Mouse (Mus musculus) frontal cortex, postnatal 14 days (tissue): ENCODE results near the gene Olfr1310.
"Not testable (repeated sequence)": the region's sequence is repeated elsewhere in the genome, so short reads cannot be mapped to it uniquely, and the experiment has no call there.

Experiments used
- DNase-seq, 2 experiments: peaks; one replicate each; pipeline ENCODE4 v3.0.0; 2022; ENCODE audit warnings: low spot score in 2 of 2

Gene Olfr1310

DNA sequence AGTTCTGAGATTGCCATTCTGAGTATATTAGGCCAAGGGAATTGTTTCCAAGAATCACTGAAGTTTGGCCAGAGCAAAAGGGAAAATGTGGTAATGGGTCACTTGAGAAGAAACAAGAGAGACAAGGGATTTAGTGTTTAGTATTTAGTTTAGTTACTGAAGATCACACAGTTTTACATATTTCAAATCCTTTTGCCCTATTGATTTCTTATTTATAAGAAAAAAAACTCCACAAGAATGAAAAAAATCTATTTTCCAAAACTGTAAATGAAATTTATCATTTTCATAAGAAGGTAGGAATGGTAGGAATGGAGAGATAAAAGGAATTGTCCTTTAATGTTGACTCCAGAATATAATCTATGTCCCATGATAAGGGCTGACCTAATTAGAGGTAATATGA is at the start of gene Olfr1310:
Gene Olfr1310 (minus strand): TSS at position 101 of the 400 bp plus-strand sequence.
- DNase-seq: no peak

DNA sequence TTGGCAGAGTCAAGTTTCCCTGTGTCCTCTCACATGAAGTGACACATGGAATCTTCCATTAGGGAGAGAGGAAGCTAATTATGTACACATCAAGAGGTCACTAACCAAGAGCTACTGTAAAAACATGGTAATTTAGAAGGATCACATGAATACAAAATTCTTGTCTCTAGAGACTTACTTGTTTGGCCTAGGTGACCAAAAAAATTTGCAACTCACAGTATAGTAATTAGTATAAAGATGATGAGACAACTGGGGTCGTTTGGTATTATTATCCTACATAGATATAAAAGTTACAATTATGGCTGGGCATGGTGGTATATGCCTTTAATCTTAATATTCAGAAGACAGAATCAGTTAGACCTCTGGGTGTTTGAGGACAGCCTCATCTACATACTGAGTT is 37.6 kb upstream of the Olfr1310 start, which contains the start of gene Olfr1312:
Gene Olfr1312 (minus strand): TSS at position 101 of the 400 bp plus-strand sequence.
- no peak for DNase-seq

DNA sequence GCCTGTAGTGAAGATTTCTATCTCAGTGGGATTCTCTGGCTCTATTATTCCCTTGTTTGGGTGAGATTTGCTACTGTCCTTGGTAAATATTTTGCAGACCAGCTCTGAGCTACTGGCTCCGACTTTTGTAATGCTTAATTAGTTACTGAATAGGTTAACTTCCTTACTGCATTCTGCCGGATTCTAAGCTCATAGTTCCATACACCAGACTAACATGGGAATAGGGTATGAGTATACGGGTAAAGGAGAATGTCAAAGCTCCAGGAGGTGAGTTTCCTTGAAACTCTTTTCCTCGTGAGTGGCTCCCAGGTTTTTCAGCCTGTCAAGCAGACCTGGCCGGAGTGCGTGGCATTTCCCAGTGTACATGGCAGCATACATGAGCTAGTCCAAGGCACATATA is 14.5 kb upstream of the Olfr1310 start:
- DNase-seq: not testable (repeated sequence)

DNA sequence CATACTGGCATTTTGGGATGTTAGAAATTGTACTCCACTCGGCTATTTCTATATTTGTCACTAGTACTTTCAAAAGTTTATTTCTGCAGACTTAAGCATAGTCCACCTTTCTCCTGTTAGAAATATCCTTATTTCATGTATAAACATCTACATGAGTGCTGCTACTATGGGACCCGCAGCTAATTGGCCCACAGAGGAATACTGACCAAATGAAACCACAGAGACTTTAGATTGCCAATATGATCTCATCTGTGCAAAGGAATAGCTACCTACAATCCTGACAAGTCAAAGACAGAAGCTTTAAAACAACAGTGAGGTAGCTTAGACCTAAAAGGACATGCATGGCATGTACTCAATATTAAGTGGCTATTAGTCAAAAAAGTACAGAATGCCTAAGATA is 11.8 kb upstream of the Olfr1310 start, which contains the start of gene Olfr1311:
Gene Olfr1311 (minus strand): TSS at position 101 of the 400 bp plus-strand sequence.
- DNase-seq: no peak

DNA sequence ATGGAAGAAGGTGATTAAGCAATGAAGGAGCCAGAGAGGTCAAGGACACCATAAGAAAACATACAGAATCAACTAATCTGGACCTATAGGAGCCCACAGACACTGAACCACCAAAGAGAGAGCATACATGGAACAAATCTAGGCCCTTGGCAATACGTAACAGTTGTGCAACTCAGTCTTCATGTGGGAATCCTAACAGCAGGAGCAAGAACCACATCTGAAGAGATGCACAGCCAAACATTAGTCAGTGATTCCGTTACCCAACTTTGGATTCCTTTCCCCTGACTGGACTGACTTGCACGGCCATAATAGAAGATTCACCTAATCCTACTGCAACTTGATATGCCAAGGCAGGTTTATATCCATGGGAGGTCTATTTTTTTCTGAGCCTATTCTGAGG is 2.4 kb upstream of the Olfr1310 start:
- no peak for DNase-seq

DNA sequence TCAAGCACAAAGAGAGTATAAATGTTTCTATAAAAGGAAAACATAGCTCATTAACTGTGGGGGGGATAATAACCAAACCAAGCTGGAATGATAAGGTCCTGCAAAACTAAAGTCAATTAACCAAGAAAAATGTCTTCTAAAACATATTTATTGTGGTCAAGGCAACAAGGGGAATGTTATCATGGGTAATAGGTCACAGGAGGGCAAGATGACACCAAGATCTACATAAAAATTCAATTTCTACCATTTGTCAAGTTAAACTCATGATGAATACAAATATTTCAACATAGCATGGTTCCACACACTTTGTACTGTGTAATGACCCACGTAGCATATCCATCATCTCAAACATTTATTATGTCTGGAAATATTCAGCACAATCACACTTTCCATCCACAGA is 22.3 kb downstream of the Olfr1310 start, which contains the start of gene Olfr1309:
Gene Olfr1309 (minus strand): TSS at position 101 of the 400 bp plus-strand sequence.
- no peak for DNase-seq

DNA sequence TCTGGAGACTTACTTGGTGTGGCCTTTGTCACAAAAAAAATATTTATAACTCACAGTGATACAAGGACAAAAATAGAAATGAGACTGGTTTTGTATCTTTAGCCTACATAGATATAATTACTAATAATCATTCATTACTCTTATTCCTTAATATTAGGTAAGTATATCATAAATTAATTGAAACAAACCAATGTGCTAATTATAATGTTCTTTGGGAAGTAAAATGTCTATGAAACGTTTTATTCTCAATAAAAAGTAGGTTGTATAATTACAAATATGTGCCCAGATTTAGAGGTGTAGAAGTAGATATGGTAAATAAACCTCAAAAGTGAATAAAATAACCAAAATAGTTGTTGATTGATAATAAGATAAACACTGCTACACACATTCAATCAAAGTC is 47.7 kb downstream of the Olfr1310 start, which contains the start of gene Olfr1308:
Gene Olfr1308 (minus strand): TSS at position 101 of the 400 bp plus-strand sequence.
- DNase-seq: no peak
